Mouse (Mus musculus): ENCODE data around the gene Pla2g5.

DNA sequence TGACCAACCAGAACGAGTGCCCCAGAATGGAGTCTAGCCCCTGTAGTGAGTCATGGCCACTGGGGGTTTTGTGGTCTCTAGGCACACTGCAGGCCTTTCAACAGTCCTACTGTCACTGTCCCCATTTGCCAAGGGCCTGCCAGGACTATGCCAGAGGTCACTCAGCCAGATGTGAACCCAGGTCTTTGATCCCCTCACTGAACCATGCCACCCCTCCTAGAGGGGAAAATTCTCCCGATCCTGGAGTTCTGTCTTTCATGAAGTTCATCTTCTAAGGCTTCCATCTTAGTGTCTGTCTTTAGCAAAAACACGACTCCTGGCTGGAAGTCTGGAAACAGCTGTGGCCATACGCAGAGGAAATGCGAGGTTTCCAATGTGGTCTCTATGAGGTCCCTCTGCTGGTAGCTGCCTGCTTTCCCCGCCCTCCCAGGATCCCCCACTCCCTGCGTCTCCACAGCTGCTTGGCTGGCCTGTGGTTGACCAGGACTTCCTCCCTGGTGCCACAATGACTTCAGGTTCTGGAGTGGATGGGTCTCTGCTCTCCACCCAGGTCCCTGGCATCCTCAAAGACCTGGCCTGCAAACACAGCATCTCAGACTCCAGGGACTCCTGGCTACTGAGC, 56.3 kb downstream of the Pla2g5 start:
- no peak for TF ChIP-seq CTCF (IDR thresholded peaks at IDR 0.05; ENCODE audit: control insufficient read depth, insufficient read depth, insufficient replicate concordance, low read depth, low read length)
- TF ChIP-seq POLR2A (IDR thresholded peaks at IDR 0.05; ENCODE audit: control insufficient read depth, low read depth, low read length) = no peak
